Mouse (Mus musculus): Measurements from ENCODE around the gene Cdh26. TPM values are rescaled to one million over a fixed set of nuclear protein-coding genes. Genes with fewer than 3 reads are reported as not detected.

Cdh26 gene
- polyA plus RNA-seq, 1 experiment: not detected

- H3K27me3 ChIP-seq (ENCODE audit: control insufficient read depth, insufficient read depth, insufficient read length): no peaks in the 10 kb centered on the region
- TF ChIP-seq MAX (IDR thresholded peaks at IDR 0.05): no peak
- no peak for TF ChIP-seq MYOD1 (IDR thresholded peaks at IDR 0.05; ENCODE audit: control insufficient read depth, insufficient read length, low read depth)
- TF ChIP-seq CTCF (IDR thresholded peaks at IDR 0.05; ENCODE audit: control insufficient read depth, insufficient read depth, insufficient read length): no peak
- no peak for TF ChIP-seq MYOG (IDR thresholded peaks at IDR 0.05; ENCODE audit: control insufficient read depth, extremely low read depth, insufficient read length)
- no peak for TF ChIP-seq CEBPB (IDR thresholded peaks at IDR 0.05; ENCODE audit: low read depth)
- no peak for TF ChIP-seq USF1 (IDR thresholded peaks at IDR 0.05; ENCODE audit: low read depth)
- TF ChIP-seq FOSL1 (IDR thresholded peaks at IDR 0.05; ENCODE audit: insufficient read depth, low read length, poor library complexity, severe bottlenecking): no peak
- no peak overlapping the region for H3ac ChIP-seq (ENCODE audit: control insufficient read depth, insufficient read length, low read depth)
- no peaks in the 10 kb centered on the region for H3K79me3 ChIP-seq (ENCODE audit: low read depth)
- no peaks in the 10 kb centered on the region for H3K36me3 ChIP-seq (ENCODE audit: control insufficient read depth, insufficient read depth)
- H3K79me2 ChIP-seq (ENCODE audit: control insufficient read depth, insufficient read depth): no peaks in the 10 kb centered on the region
- H3K4me3 ChIP-seq (ENCODE audit: insufficient read depth, poor library complexity, severe bottlenecking): no peak overlapping the region
These were observed 30.0 kb downstream of the Cdh26 start for GRCm38 (mm10) chr2:178460353-178460752.

- no peaks in the 10 kb centered on the region for H3K36me3 ChIP-seq (ENCODE audit: control insufficient read depth, insufficient read depth)
- no peaks in the 10 kb centered on the region for H3K79me3 ChIP-seq (ENCODE audit: low read depth)
- TF ChIP-seq MAX (IDR thresholded peaks at IDR 0.05) (no peak), MYOG (IDR thresholded peaks at IDR 0.05; ENCODE audit: control insufficient read depth, extremely low read depth, insufficient read length) (no peak), FOSL1 (IDR thresholded peaks at IDR 0.05; ENCODE audit: insufficient read depth, low read length, poor library complexity, severe bottlenecking) (no peak), MYOD1 (IDR thresholded peaks at IDR 0.05; ENCODE audit: control insufficient read depth, insufficient read length, low read depth) (no peak), CTCF (IDR thresholded peaks at IDR 0.05; ENCODE audit: control insufficient read depth, insufficient read depth, insufficient read length) (no peak), CEBPB (IDR thresholded peaks at IDR 0.05; ENCODE audit: low read depth) (no peak), USF1 (IDR thresholded peaks at IDR 0.05; ENCODE audit: low read depth) (no peak)
- no peak overlapping the region for H3ac ChIP-seq (ENCODE audit: control insufficient read depth, insufficient read length, low read depth)
- H3K27me3 ChIP-seq (ENCODE audit: control insufficient read depth, insufficient read depth, insufficient read length): no peaks in the 10 kb centered on the region
- H3K79me2 ChIP-seq (ENCODE audit: control insufficient read depth, insufficient read depth): no peaks in the 10 kb centered on the region
- H3K4me3 ChIP-seq (ENCODE audit: insufficient read depth, poor library complexity, severe bottlenecking): no peak overlapping the region
These were observed 41.5 kb downstream of the Cdh26 start for GRCm38 (mm10) chr2:178471546-178472480.

GRCm38 (mm10) chr2:178473916-178474315 is 43.6 kb downstream of the Cdh26 start:
- H3K27me3 ChIP-seq (ENCODE audit: control insufficient read depth, insufficient read depth, insufficient read length): no peaks in the 10 kb centered on the region
- no peak for TF ChIP-seq USF1 (IDR thresholded peaks at IDR 0.05; ENCODE audit: low read depth)
- TF ChIP-seq MYOG (IDR thresholded peaks at IDR 0.05; ENCODE audit: control insufficient read depth, extremely low read depth, insufficient read length): no peak
- TF ChIP-seq MYOD1 (IDR thresholded peaks at IDR 0.05; ENCODE audit: control insufficient read depth, insufficient read length, low read depth): no peak
- TF ChIP-seq CEBPB (IDR thresholded peaks at IDR 0.05; ENCODE audit: low read depth): no peak
- no peak for TF ChIP-seq MAX (IDR thresholded peaks at IDR 0.05)
- no peak for TF ChIP-seq FOSL1 (IDR thresholded peaks at IDR 0.05; ENCODE audit: insufficient read depth, low read length, poor library complexity, severe bottlenecking)
- no peak for TF ChIP-seq CTCF (IDR thresholded peaks at IDR 0.05; ENCODE audit: control insufficient read depth, insufficient read depth, insufficient read length)
- no peaks in the 10 kb centered on the region for H3K36me3 ChIP-seq (ENCODE audit: control insufficient read depth, insufficient read depth)
- no peak overlapping the region for H3K4me3 ChIP-seq (ENCODE audit: insufficient read depth, poor library complexity, severe bottlenecking)
- no peaks in the 10 kb centered on the region for H3K79me2 ChIP-seq (ENCODE audit: control insufficient read depth, insufficient read depth)
- no peaks in the 10 kb centered on the region for H3K79me3 ChIP-seq (ENCODE audit: low read depth)
- H3ac ChIP-seq (ENCODE audit: control insufficient read depth, insufficient read length, low read depth): no peak overlapping the region

- Histone ChIP-seq H3ac (ENCODE audit: control insufficient read depth, insufficient read length, low read depth) (no peak overlapping the region), H3K36me3 (ENCODE audit: control insufficient read depth, insufficient read depth) (no peaks in the 10 kb centered on the region), H3K79me3 (ENCODE audit: low read depth) (no peaks in the 10 kb centered on the region), H3K79me2 (ENCODE audit: control insufficient read depth, insufficient read depth) (no peaks in the 10 kb centered on the region), H3K27me3 (ENCODE audit: control insufficient read depth, insufficient read depth, insufficient read length) (no peaks in the 10 kb centered on the region), H3K4me3 (ENCODE audit: insufficient read depth, poor library complexity, severe bottlenecking) (no peak overlapping the region)
- TF ChIP-seq FOSL1 (IDR thresholded peaks at IDR 0.05; ENCODE audit: insufficient read depth, low read length, poor library complexity, severe bottlenecking) (no peak), USF1 (IDR thresholded peaks at IDR 0.05; ENCODE audit: low read depth) (no peak), MAX (IDR thresholded peaks at IDR 0.05) (no peak), MYOD1 (IDR thresholded peaks at IDR 0.05; ENCODE audit: control insufficient read depth, insufficient read length, low read depth) (no peak), MYOG (IDR thresholded peaks at IDR 0.05; ENCODE audit: control insufficient read depth, extremely low read depth, insufficient read length) (no peak), CTCF (IDR thresholded peaks at IDR 0.05; ENCODE audit: control insufficient read depth, insufficient read depth, insufficient read length) (no peak), CEBPB (IDR thresholded peaks at IDR 0.05; ENCODE audit: low read depth) (no peak)
These were observed 46.9 kb downstream of the Cdh26 start for GRCm38 (mm10) chr2:178477228-178477627.

GRCm38 (mm10) chr2:178479011-178479410 is 48.7 kb downstream of the Cdh26 start:
- H3K4me3 ChIP-seq (ENCODE audit: insufficient read depth, poor library complexity, severe bottlenecking): no peak overlapping the region
- H3ac ChIP-seq (ENCODE audit: control insufficient read depth, insufficient read length, low read depth): no peak overlapping the region
- no peaks in the 10 kb centered on the region for H3K79me2 ChIP-seq (ENCODE audit: control insufficient read depth, insufficient read depth)
- H3K36me3 ChIP-seq (ENCODE audit: control insufficient read depth, insufficient read depth): no peaks in the 10 kb centered on the region
- no peak for TF ChIP-seq MYOD1 (IDR thresholded peaks at IDR 0.05; ENCODE audit: control insufficient read depth, insufficient read length, low read depth)
- no peaks in the 10 kb centered on the region for H3K27me3 ChIP-seq (ENCODE audit: control insufficient read depth, insufficient read depth, insufficient read length)
- H3K79me3 ChIP-seq (ENCODE audit: low read depth): no peaks in the 10 kb centered on the region
